Comparison of ENCODE assay signal across 22 mouse cellular contexts in genomic region chr17:11570392-11570791, GRCm38 (mm10).
DNase-seq lines count a peak whose midpoint lies in the region; ATAC-seq and TF ChIP-seq lines count a peak whose summit lies in the region.
"Had no signal": no experiment of that assay in that cellular context is flagged by ENCODE, and none has a peak within 500 bp of the region (broad histone marks: within the 10 kb centered on the region; RNA-seq: fewer than 3 reads in every experiment).

No protein-coding gene starts in this region.

- no peaks in the 10 kb centered on the region for H3K9me3 ChIP-seq in kidney, postnatal 0 days (replicated peaks; ENCODE audit: low read length)
- no peaks in the 10 kb centered on the region for H3K9me3 ChIP-seq in limb, embryonic 14.5 days (ENCODE audit: control insufficient read depth, low read length)
- H3K9me3 ChIP-seq in limb, embryonic 10.5 days (replicated peaks): no peaks in the 10 kb centered on the region
- H3K9me3 ChIP-seq: G1E had no signal

- H3K4me1 ChIP-seq in kidney, postnatal 0 days (replicated peaks; ENCODE audit: insufficient read depth, low read length): no peaks in the 10 kb centered on the region
- H3K4me1 ChIP-seq in limb, embryonic 14.5 days (ENCODE audit: control insufficient read depth, insufficient read depth, low read length): no peaks in the 10 kb centered on the region
- H3K4me1 ChIP-seq in limb, embryonic 10.5 days: no peaks in the 10 kb centered on the region

- CTCF ChIA-PET in Patski (lab: Charles Lee): interaction anchor here (1.5 kb wide), 1 partner anchor 11 kb away, joined by 4 read pairs; no protein-coding TSS in a partner anchor

- no peaks in the 10 kb centered on the region for H3K36me3 ChIP-seq in kidney, postnatal 0 days (ENCODE audit: insufficient read depth, low read length)
- no peaks in the 10 kb centered on the region for H3K36me3 ChIP-seq in limb, embryonic 14.5 days (ENCODE audit: control insufficient read depth, insufficient read depth, low read length)
- no peaks in the 10 kb centered on the region for H3K36me3 ChIP-seq in limb, embryonic 10.5 days
- H3K36me3 ChIP-seq: G1E had no signal

- WGBS in kidney, postnatal 0 days: 42% methylated on average over 8 of the region's 8 CpGs
- 32% methylated on average over 8 of the region's 8 CpGs for WGBS in limb, embryonic 14.5 days
- WGBS in limb, embryonic 10.5 days: 74% methylated on average over 8 of the region's 8 CpGs

- POLR2A ChIA-PET in Patski (lab: Charles Lee): interaction anchor here (0.5 kb wide), 1 partner anchor 28 kb away, joined by 5 read pairs; no protein-coding TSS in a partner anchor

- TF ChIP-seq CTCF in kidney, postnatal 0 days (IDR thresholded peaks at IDR 0.05; ENCODE audit: low read depth): no peak
- TF ChIP-seq CTCF in Patski (IDR thresholded peaks at IDR 0.05): no peak

- no peak for TF ChIP-seq POLR2A in limb, embryonic 14.5 days (IDR thresholded peaks at IDR 0.05; ENCODE audit: borderline replicate concordance, extremely low read depth, insufficient read depth, insufficient read length)

- H3K4me3 ChIP-seq in kidney, postnatal 0 days (replicated peaks; ENCODE audit: low read depth, low read length): no peak overlapping the region
- H3K4me3 ChIP-seq in limb, embryonic 14.5 days (replicated peaks; ENCODE audit: low read length): no peak overlapping the region
- H3K4me3 ChIP-seq in limb, embryonic 10.5 days: no peak overlapping the region

- no peak overlapping the region for H3K27ac ChIP-seq in kidney, postnatal 0 days
- no peak overlapping the region for H3K27ac ChIP-seq in limb, embryonic 14.5 days (replicated peaks; ENCODE audit: low read depth, low read length)
- no peak overlapping the region for H3K27ac ChIP-seq in limb, embryonic 10.5 days

- H3K27me3 ChIP-seq in kidney, postnatal 0 days (ENCODE audit: insufficient read depth, low read length): no peaks in the 10 kb centered on the region
- no peaks in the 10 kb centered on the region for H3K27me3 ChIP-seq in limb, embryonic 14.5 days (ENCODE audit: control insufficient read depth, insufficient read depth, low read length)
- H3K27me3 ChIP-seq in limb, embryonic 10.5 days (ENCODE audit: low read depth, poor library complexity, severe bottlenecking): no peaks in the 10 kb centered on the region
- H3K27me3 ChIP-seq in Patski: no peaks in the 10 kb centered on the region
- H3K27me3 ChIP-seq: CH12.LX had no signal

- no peak for ATAC-seq in kidney, postnatal 0 days (replicated peaks; ENCODE audit: low FRiP score, low read depth)
- ATAC-seq in limb, embryonic 14.5 days (ENCODE audit: low FRiP score, low read depth): peak; percentile 50; the same call in 1 of the 2 replicates
- ATAC-seq in Patski: peak; percentile 93
- ATAC-seq in inflammation-experienced regulatory T-cells, adult 6 months: no peak
- ATAC-seq: activated CD4-positive, CD25-positive, alpha-beta regulatory T cell, adult 4 months; CD4-positive, CD25-positive, alpha-beta regulatory T cell, adult 4 months had no signal

- no peak overlapping the region for H3K9ac ChIP-seq in kidney, postnatal 0 days (ENCODE audit: low read depth, low read length)
- no peak overlapping the region for H3K9ac ChIP-seq in limb, embryonic 14.5 days (ENCODE audit: low read depth, low read length, severe bottlenecking)

- H3K4me2 ChIP-seq in kidney, postnatal 0 days (ENCODE audit: low read length): no peak overlapping the region
- H3K4me2 ChIP-seq in limb, embryonic 14.5 days (replicated peaks; ENCODE audit: low read depth, low read length, severe bottlenecking): no peak overlapping the region

- in situ Hi-C loops in Patski (cut with MboI; ENCODE audit: low pct_unique_long_range_greater_than_20kb): no loop called here

- DNase-seq in kidney, postnatal 0 days (ENCODE audit: low spot score): peak; percentile 11
- DNase-seq in kidney, adult 18-20 months: no peak
- DNase-seq in limb, embryonic 14.5 days (ENCODE audit: low spot score): peak; percentile 7
- DNase-seq in limb, embryonic 10.5 days (ENCODE audit: low spot score): no peak
- DNase-seq in Patski (ENCODE audit: low read depth, low spot score): peak; percentile 46
- DNase-seq in forelimb bud, embryonic 11.5 days (ENCODE audit: low read depth, low spot score): peak; percentile 18
- DNase-seq in embryo, embryonic 9.5 days (ENCODE audit: extremely low spot score): no peak
- DNase-seq: adrenal gland, adult 2 months; adrenal gland, adult 8-10 months; adrenal gland, postnatal 10 days; adrenal gland, postnatal 14 days; adrenal gland, postnatal 25 days; adrenal gland, postnatal 36 days; B cell, adult 2 months; cerebellum, adult 11 months; cerebellum, adult 11-12 months; cerebellum, adult 18-20 months had no signal

Comparison
In these comparisons a context has a peak if more than half of its experiments do, and no peak if none do; other contexts are left out.
1. DNase-seq: peak in kidney, postnatal 0 days (single experiment), limb, embryonic 14.5 days (single experiment), Patski (single experiment) and forelimb bud, embryonic 11.5 days (single experiment); none in kidney, adult 18-20 months (single experiment), limb, embryonic 10.5 days (single experiment) and embryo, embryonic 9.5 days (single experiment).
2. ATAC-seq: peak in limb, embryonic 14.5 days (single experiment) and Patski (single experiment); none in kidney, postnatal 0 days (single experiment) and inflammation-experienced regulatory T-cells, adult 6 months (single experiment).